Mouse (Mus musculus) right cerebral cortex, postnatal 36 days (tissue): ENCODE results near the gene Olfr1180.
"Not testable (repeated sequence)": the region's sequence is repeated elsewhere in the genome, so short reads cannot be mapped to it uniquely, and the experiment has no call there.

Source experiments
- DNase-seq, 2 experiments: peaks; one replicate each; pipeline ENCODE4 v3.0.0; 2022; ENCODE audit warnings: low spot score in 2 of 2, mixed read lengths in 1 of 2

Gene Olfr1180

GRCm38 (mm10) chr2:88419051-88419450 is at the start of gene Olfr1180:
TSS of gene Olfr1180 (minus strand) at chr2:88419151.
- DNase-seq, result no peak

GRCm38 (mm10) chr2:88454567-88454966 is 35.6 kb upstream of the Olfr1180 start, which contains the start of gene Olfr1183:
TSS of gene Olfr1183 (plus strand) at chr2:88454867.
- DNase-seq, result not testable (repeated sequence)

GRCm38 (mm10) chr2:88449031-88449430 is 30.1 kb upstream of the Olfr1180 start, which contains the start of gene Gm13757:
TSS of gene Gm13757 (minus strand) at chr2:88449131.
- no peak for DNase-seq

GRCm38 (mm10) chr2:88426071-88426470 is 7.1 kb upstream of the Olfr1180 start, which contains the start of gene Olfr1181:
TSS of gene Olfr1181 (minus strand) at chr2:88426171.
- no peak for DNase-seq

- no peak for DNase-seq
Observed at GRCm38 (mm10) chr2:88406353-88406752, 12.6 kb downstream of the Olfr1180 start, which contains the start of gene Olfr1179. TSS of gene Olfr1179 (minus strand) at chr2:88406453.

- no peak for DNase-seq
Observed at GRCm38 (mm10) chr2:88386762-88387161, 32.2 kb downstream of the Olfr1180 start, which contains the start of gene Olfr1178. TSS of gene Olfr1178 (plus strand) at chr2:88387062.
